Comparison of ENCODE assay signal across 14 mouse cellular contexts in the genomic region with DNA sequence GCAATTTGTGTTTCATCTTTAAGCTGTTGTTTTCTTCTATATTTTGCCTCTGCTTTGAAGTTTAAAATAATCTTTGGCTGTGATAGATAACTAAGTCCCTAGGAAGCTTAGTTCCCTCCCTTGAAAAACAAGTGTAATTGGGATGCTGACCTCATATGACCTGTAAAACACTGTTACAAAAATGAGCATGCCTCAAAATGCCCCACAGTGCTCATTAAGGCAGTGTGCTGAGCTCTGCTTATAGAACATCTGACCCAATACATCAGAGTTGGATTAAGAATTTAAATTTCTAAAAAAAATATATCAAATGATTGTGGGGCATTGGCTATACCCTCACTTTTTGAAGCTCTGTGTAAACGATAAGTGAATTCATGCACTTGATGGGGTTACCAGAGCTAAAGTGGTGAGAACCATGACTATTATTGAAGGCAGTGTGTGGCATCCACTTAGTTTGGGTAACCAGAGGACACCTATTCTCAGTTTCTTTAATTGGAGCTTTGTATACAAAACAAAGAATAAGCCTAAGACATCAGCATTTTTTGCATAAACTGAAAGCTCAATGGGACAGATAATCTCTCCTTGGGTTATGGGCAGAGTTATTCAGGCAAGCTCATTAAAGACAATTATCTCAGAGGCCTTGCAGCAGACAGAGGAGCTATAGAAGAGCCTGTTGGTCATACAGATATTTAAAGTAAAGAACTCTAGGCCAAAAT.
"Had no signal": no experiment of that assay in that cellular context is flagged by ENCODE, and none has a peak within 500 bp of the region (broad histone marks: within the 10 kb centered on the region; RNA-seq: fewer than 3 reads in every experiment).

No protein-coding gene starts in this region.

- H3K27ac ChIP-seq: kidney, embryonic 15.5 days; left cerebral cortex, adult 2 months; liver, embryonic 13.5 days had no signal

- H3K36me3 ChIP-seq: kidney, embryonic 15.5 days; liver, embryonic 13.5 days had no signal

- H3K27me3 ChIP-seq: kidney, embryonic 15.5 days; liver, embryonic 13.5 days had no signal

- H3K9ac ChIP-seq: kidney, embryonic 15.5 days; liver, embryonic 13.5 days had no signal

- H3K4me1 ChIP-seq: kidney, embryonic 15.5 days; liver, embryonic 13.5 days had no signal

- H3K9me3 ChIP-seq: kidney, embryonic 15.5 days; liver, embryonic 13.5 days had no signal

- H3K4me2 ChIP-seq: kidney, embryonic 15.5 days; liver, embryonic 13.5 days had no signal

- H3K4me3 ChIP-seq: kidney, embryonic 15.5 days; left cerebral cortex, adult 2 months; liver, embryonic 13.5 days had no signal

- DNase-seq: kidney, adult 11 months; kidney, adult 8-10 months; kidney, postnatal 10 days; kidney, postnatal 36 days; layer of hippocampus, postnatal 36 days; liver, embryonic 13.5 days; lung, adult 2 months; lung, postnatal 14 days; lung, postnatal 4 days; right cerebral cortex, postnatal 25 days; thymus, adult 18-20 months; thymus, postnatal 36 days had no signal
